Mouse (Mus musculus) limb, embryonic 11.5 days (tissue): Measurements from ENCODE around the gene Gnaz. TPM values are rescaled to one million over a fixed set of nuclear protein-coding genes. Genes with fewer than 3 reads are reported as not detected.

Source experiments
- ATAC-seq: fragments of 200-750 bp; cut with Nextera tagmentation; 2 replicates; pipeline ENCODE4 v1.8.0; 2017; ENCODE audit warnings: low read depth; ENCODE audit not compliant: insufficient number of reproducible peaks, low FRiP score, low TSS enrichment
- DNase-seq: peaks from one replicate; pipeline ENCODE4 v3.0.0-alpha.2; 2015; ENCODE audit warnings: low spot score
- H3K27ac ChIP-seq: fragments of 300-500 bp; sonication (generic); replicated peaks from 2 replicates; pipeline ENCODE4 v1.5.1; 2014; ENCODE audit warnings: low read depth, mild to moderate bottlenecking, low read length
- H3K27me3 ChIP-seq: fragments of 300-500 bp; sonication (generic); 2 replicates; pipeline ENCODE4 v1.6.1; 2014; ENCODE audit warnings: mild to moderate bottlenecking, low read length, mixed read lengths; ENCODE audit not compliant: control insufficient read depth, insufficient read depth
- H3K36me3 ChIP-seq: fragments of 300-500 bp; sonication (generic); 2 replicates; pipeline ENCODE4 v1.6.1; 2014; ENCODE audit warnings: mild to moderate bottlenecking, low read length, moderate library complexity, mixed read lengths; ENCODE audit not compliant: control insufficient read depth, insufficient read depth
- H3K4me1 ChIP-seq: fragments of 300-500 bp; sonication (generic); 2 replicates; pipeline ENCODE4 v1.6.1; 2014; ENCODE audit warnings: low read length, mixed read lengths; ENCODE audit not compliant: control insufficient read depth, insufficient read depth
- H3K4me2 ChIP-seq: fragments of 300-500 bp; sonication (generic); 2 replicates; pipeline ENCODE4 v1.6.1; 2014; ENCODE audit warnings: low read depth, mild to moderate bottlenecking, moderate library complexity; ENCODE audit not compliant: severe bottlenecking
- H3K4me3 ChIP-seq: fragments of 300-500 bp; sonication (generic); 2 replicates; pipeline ENCODE4 v1.5.1; 2014; ENCODE audit warnings: low read depth, low read length
- H3K9ac ChIP-seq: fragments of 300-500 bp; sonication (generic); 2 replicates; pipeline ENCODE4 v1.6.1; 2014; ENCODE audit warnings: mild to moderate bottlenecking, low read length
- H3K9me3 ChIP-seq: fragments of 300-500 bp; sonication (generic); 2 replicates; pipeline ENCODE4 v1.6.1; 2016; ENCODE audit warnings: low read length; ENCODE audit not compliant: control insufficient read depth
- WGBS: fragments of 180-500 bp; shearing (Covaris S2); extraction: QIAGEN DNeasy Blood & Tissue Kit; methylation state at CpG from one replicate; pipeline ENCODE4 v1.1.7; 2014; 5-methylcytosine and 5-hydroxymethylcytosine counted together
- polyA plus RNA-seq: library from polyadenylated mRNA; unstranded; fragments of >200 nt; fragmentation: Nextera tagmentation; extraction: Ambion mirVana; gene quantifications from 2 replicates; pipeline ENCODE4 v1.2.1, GENCODE M21; 2014

Gnaz gene
- 2.5 and 3.1 TPM in 2 replicates for polyA plus RNA-seq

DNA sequence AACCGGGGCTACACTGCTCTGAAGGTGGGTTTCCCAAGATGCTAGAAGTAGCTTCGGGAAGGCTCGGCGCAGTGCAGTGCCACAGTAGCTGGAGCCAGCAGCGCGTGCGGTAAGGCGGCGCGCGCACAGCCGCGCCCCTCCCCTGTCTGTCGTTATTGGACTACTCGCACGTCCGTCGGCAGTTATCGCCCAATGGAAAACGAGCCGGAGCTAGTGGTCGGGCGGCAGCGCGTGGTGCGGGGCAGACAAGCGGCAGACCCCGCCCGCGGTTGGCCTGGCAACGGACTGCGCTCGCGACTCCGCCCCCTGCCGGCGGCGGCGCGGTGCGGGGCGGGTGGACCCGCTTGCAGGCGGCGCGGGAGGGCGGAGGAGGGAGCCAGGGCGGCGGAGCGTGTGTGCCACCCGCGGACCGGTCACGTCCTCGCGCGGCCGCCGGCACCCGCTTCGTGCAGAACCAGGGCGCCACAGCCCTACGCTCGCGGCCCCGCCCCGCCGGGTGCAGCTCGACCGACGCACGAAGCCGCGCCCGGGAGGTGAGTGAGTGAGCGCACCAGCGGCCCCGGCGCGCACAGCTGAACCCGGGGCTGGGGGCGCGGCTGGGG lies at the start of gene Gnaz:
TSS of gene Gnaz (plus strand) at position 328 of the 602 bp plus-strand sequence.
- Histone ChIP-seq H3K4me2 (peak within 1 kb of the TSS; percentile 96), H3K4me1 (no peaks in the 10 kb centered on the region), H3K9me3 (no peaks in the 10 kb centered on the region), H3K27me3 (peaks cover 22% of the 10 kb centered on the region), H3K36me3 (no peaks in the 10 kb centered on the region), H3K9ac (peak within 1 kb of the TSS; percentile 45; the same call in 1 of the 2 replicates), H3K27ac (no peak within 1 kb of the TSS), H3K4me3 (peak within 1 kb of the TSS; percentile 58)
- peak; percentile 95 for ATAC-seq
- WGBS: under 1% methylated on average over 58 of the region's 83 CpGs
- peak; percentile 97 for DNase-seq

DNA sequence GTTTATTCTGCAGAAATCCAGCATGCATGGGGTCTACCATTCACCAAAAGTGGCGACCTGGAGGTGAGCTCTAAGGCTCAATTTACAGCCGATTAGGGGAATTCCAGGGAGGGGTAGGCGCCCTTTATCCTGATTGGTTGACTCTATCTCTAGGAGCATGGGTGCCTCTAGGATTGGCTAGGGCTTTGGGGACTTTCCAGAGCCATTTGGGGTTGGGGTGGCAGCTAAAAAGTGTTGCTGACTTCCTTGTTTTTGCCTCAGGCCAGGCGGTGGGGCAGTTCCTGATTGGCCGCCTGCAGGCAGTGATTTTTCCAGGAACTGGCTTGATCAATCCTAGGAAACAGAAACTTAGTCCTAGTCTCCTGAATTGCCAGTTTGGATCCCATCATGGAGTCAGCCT lies 47.7 kb upstream of the Gnaz start:
- WGBS: 31% methylated on average over 5 of the region's 5 CpGs
- H3K4me3 ChIP-seq: no peak overlapping the region

DNA sequence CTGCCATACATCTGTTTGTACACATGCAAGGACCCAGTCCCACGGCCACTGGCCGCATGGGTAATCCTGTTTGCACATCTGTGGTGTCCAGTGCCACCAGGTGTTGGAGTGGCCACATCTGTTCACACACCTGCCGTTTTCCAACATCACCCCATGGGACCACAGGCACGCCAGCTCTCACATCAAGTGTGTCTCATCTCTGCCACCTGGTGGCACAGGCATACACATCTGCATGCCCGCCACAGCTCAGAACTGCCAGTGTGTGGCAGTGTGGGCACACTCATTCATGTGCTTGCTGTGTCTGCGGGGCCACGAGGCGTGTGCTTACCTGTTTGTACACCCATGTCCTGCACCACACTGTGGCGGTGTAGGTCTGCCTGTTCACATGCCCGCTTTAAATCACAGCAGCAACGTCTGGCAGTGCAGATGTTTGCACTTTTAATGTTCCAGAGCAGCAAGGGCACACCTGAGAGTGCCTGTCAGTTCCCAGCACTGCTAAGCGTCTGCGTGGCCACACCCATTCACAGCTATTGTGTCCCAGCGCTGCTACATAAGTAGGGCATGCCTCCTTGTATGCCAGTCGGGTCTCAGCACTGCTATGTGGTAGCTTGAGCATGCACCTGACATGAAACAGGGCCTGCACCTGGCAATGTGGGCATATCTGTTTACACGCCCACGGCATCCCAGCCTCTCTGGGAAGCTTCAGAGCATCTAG lies 46.0 kb upstream of the Gnaz start:
- Histone ChIP-seq H3K9ac (no peak overlapping the region), H3K36me3 (no peaks in the 10 kb centered on the region), H3K9me3 (no peaks in the 10 kb centered on the region), H3K4me2 (no peak overlapping the region), H3K27ac (no peak overlapping the region), H3K4me3 (no peak overlapping the region), H3K4me1 (no peaks in the 10 kb centered on the region), H3K27me3 (no peaks in the 10 kb centered on the region)
- 43% methylated on average over 17 of the region's 17 CpGs for WGBS
- ATAC-seq (0 out of 2 replicates have a peak, but pooled peaks have one; percentile 49), DNase-seq (peak; percentile 47)

More for the DNA sequence above, 47.7 kb upstream of the Gnaz start:
- no peak for ATAC-seq
- Histone ChIP-seq H3K27ac (no peak overlapping the region), H3K27me3 (no peaks in the 10 kb centered on the region), H3K9me3 (no peaks in the 10 kb centered on the region), H3K36me3 (no peaks in the 10 kb centered on the region), H3K4me2 (no peak overlapping the region), H3K4me1 (no peaks in the 10 kb centered on the region), H3K9ac (no peak overlapping the region)
- DNase-seq: no peak

DNA sequence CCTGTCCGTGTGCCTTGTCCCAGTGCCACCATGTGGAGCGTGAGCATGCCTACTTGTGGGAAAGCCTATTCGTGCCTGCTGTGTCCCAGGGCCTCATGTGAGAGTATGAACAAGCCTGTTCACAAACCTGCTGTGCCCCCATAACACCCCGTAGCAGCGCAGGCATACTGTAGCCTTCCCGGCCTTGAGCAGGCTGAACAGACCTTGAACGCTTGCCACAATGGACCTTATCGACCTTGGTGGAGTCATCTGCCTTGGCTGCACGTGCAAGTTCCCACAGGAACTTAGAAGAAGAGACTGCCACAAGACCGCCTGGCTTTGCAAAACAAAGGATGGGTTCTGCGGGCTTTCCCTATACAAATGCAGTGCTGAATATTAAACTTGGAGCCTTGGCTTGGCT lies 45.4 kb upstream of the Gnaz start:
- Histone ChIP-seq H3K4me1 (no peaks in the 10 kb centered on the region), H3K27me3 (no peaks in the 10 kb centered on the region), H3K9ac (no peak overlapping the region), H3K9me3 (no peaks in the 10 kb centered on the region), H3K36me3 (no peaks in the 10 kb centered on the region), H3K4me3 (no peak overlapping the region), H3K27ac (no peak overlapping the region), H3K4me2 (no peak overlapping the region)
- no peak for ATAC-seq
- DNase-seq: no peak
- 88% methylated on average over 11 of the region's 11 CpGs for WGBS

DNA sequence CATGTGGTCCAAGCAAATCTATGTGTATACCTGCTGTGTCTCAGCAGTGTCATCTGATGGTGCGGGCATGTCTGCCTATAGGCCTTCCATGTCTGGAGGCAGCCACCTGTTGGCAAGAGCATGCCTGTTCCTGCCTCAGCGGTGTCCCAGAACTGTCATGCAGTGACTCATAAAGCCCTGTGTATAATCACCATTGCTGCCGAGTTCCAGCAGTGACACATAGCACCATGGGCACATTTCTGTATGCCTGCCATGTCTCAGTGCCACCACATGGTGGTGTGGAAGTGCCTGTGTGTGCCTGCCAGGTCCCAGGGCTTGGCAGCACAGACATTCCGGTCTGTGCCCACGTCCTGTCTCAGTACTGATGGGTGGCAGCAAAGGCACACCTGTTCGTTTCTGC lies 44.2 kb upstream of the Gnaz start:
- ATAC-seq (no peak), DNase-seq (no peak)
- 72% methylated on average over 6 of the region's 6 CpGs for WGBS
- Histone ChIP-seq H3K4me2 (no peak overlapping the region), H3K27ac (no peak overlapping the region), H3K36me3 (no peaks in the 10 kb centered on the region), H3K9ac (no peak overlapping the region), H3K4me3 (no peak overlapping the region), H3K9me3 (no peaks in the 10 kb centered on the region), H3K27me3 (no peaks in the 10 kb centered on the region), H3K4me1 (no peaks in the 10 kb centered on the region)

DNA sequence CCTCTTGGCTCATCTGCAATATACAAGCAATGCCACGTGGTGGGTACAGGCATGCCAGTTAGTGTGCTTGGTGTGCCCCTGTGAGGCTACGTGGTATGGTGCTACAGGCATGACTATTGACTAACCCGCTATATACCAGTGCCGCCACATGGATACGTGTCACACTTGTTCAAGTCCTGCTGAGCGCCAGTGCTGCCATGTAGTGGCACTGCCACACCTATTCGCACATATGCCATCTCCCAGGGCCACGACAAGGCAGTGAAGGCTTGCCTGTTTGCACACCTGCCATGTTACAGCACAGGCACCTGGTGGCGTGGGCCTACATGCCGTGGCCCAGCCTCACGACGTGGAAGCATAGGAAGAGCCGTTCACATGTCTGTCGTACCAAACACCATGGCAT lies 42.7 kb upstream of the Gnaz start:
- Histone ChIP-seq H3K9me3 (no peaks in the 10 kb centered on the region), H3K27me3 (no peaks in the 10 kb centered on the region), H3K4me2 (no peak overlapping the region), H3K27ac (no peak overlapping the region), H3K4me1 (no peaks in the 10 kb centered on the region), H3K9ac (no peak overlapping the region), H3K36me3 (no peaks in the 10 kb centered on the region), H3K4me3 (no peak overlapping the region)
- 89% methylated on average over 14 of the region's 14 CpGs for WGBS
- no peak for DNase-seq
- no peak for ATAC-seq

DNA sequence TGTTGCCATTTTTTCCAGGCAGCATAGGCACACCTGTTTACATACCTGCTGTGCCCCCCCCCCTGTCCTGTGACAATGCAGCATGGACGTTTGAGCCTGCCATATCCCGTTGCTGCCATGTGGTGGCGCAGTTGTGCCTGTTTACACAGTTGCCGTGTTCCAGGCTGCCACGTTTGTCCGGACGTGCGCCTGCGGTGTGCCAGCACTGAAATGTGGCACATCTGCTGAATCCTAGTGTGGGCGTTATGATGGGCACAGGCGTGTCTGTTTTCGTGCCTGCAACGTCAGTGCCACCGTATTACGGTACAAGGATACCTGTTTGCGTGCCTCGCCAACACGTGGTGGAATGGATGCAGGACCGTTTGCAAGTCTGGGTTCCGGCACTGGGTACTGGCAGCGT lies 41.7 kb upstream of the Gnaz start:
- H3K9ac ChIP-seq: no peak overlapping the region
- H3K4me2 ChIP-seq: peak overlapping the region; percentile 31
- no peaks in the 10 kb centered on the region for H3K36me3 ChIP-seq
- H3K4me3 ChIP-seq: no peak overlapping the region
- 14% methylated on average over 21 of the region's 21 CpGs for WGBS
- H3K9me3 ChIP-seq: no peaks in the 10 kb centered on the region
- ATAC-seq: no peak
- peak; percentile 71 for DNase-seq
- no peaks in the 10 kb centered on the region for H3K27me3 ChIP-seq
- no peak overlapping the region for H3K27ac ChIP-seq
- no peaks in the 10 kb centered on the region for H3K4me1 ChIP-seq

DNA sequence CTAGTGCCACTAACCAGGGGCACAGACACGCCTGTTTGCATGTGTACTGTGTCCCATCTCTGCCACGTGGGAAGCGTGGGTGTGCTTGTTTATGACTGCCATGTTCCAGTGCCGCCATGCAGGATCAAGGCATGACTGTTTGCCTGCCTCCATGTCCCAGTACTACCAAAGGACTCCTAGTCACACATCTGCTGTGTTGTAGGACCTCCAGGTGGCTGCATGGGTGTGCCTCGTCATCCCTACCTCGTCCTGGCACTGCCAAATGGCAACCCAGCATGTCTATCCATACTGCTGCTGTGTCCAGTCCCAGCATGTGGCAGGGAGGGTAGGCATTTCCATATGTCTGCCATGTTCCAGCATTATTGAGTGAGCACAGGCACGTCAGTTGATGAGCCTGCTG lies 38.7 kb upstream of the Gnaz start:
- no peaks in the 10 kb centered on the region for H3K4me1 ChIP-seq
- WGBS: 84% methylated on average over 7 of the region's 7 CpGs
- no peaks in the 10 kb centered on the region for H3K27me3 ChIP-seq
- H3K4me2 ChIP-seq: no peak overlapping the region
- H3K27ac ChIP-seq: no peak overlapping the region
- DNase-seq (peak; percentile 20), ATAC-seq (no peak)
- no peaks in the 10 kb centered on the region for H3K9me3 ChIP-seq
- no peak overlapping the region for H3K4me3 ChIP-seq
- H3K9ac ChIP-seq: no peak overlapping the region
- H3K36me3 ChIP-seq: no peaks in the 10 kb centered on the region
